Mouse (Mus musculus): ENCODE measurements at regions not wholly inside any gene's neighbourhood (a gene's known extent, or its start where the extent isn't known, plus 50 kb on each side); places are given as distances from the start of the nearest gene placed in this dataset.
A peak's percentile ranks its signal among the peaks of the same experiment; 100 is the strongest.
"Not testable (repeated sequence)": the region's sequence is repeated elsewhere in the genome, so short reads cannot be mapped to it uniquely, and the experiment has no call there.

- WGBS = 44% methylated on average over 10 of the region's 10 CpGs
- DNase-seq (ENCODE audit: low spot score) (no peak), ATAC-seq (ENCODE audit: low FRiP score) (no peak)
- peak; percentile 57 for TF ChIP-seq CTCF (IDR thresholded peaks at IDR 0.05)
- no peaks in the 10 kb centered on the region for H3K9me3 ChIP-seq (ENCODE audit: low read length)
- no peaks in the 10 kb centered on the region for H3K4me1 ChIP-seq (ENCODE audit: insufficient read depth, low read length)
- no peak overlapping the region for H3K9ac ChIP-seq (replicated peaks; ENCODE audit: low read length, poor library complexity, severe bottlenecking)
- H3K4me3 ChIP-seq (ENCODE audit: low read depth, low read length) = no peak overlapping the region
- no peaks in the 10 kb centered on the region for H3K36me3 ChIP-seq (ENCODE audit: insufficient read depth, low read length)
- H3K4me2 ChIP-seq (ENCODE audit: low read depth, low read length, poor library complexity, severe bottlenecking) = no peak overlapping the region
- no peak overlapping the region for H3K27ac ChIP-seq (ENCODE audit: low read depth, low read length)
- no peaks in the 10 kb centered on the region for H3K27me3 ChIP-seq (ENCODE audit: insufficient read depth, low read length)
These were observed 331.1 kb downstream of the Sfmbt2 start for GRCm38 (mm10) chr2:10701459-10701858.

- no peak for ATAC-seq (ENCODE audit: low FRiP score)
- TF ChIP-seq CTCF (IDR thresholded peaks at IDR 0.05) = no peak
- Histone ChIP-seq H3K27ac (ENCODE audit: low read depth, low read length) (no peak overlapping the region), H3K4me3 (ENCODE audit: low read depth, low read length) (no peak overlapping the region), H3K9me3 (ENCODE audit: low read length) (no peaks in the 10 kb centered on the region), H3K36me3 (ENCODE audit: insufficient read depth, low read length) (no peaks in the 10 kb centered on the region), H3K4me2 (ENCODE audit: low read depth, low read length, poor library complexity, severe bottlenecking) (no peak overlapping the region), H3K4me1 (ENCODE audit: insufficient read depth, low read length) (no peaks in the 10 kb centered on the region), H3K9ac (replicated peaks; ENCODE audit: low read length, poor library complexity, severe bottlenecking) (no peak overlapping the region), H3K27me3 (ENCODE audit: insufficient read depth, low read length) (no peaks in the 10 kb centered on the region)
- 74% methylated on average over 5 of the region's 5 CpGs for WGBS
- DNase-seq (ENCODE audit: low spot score) = no peak
These were observed 348.1 kb downstream of the Sfmbt2 start for GRCm38 (mm10) chr2:10718366-10718765.

DNA sequence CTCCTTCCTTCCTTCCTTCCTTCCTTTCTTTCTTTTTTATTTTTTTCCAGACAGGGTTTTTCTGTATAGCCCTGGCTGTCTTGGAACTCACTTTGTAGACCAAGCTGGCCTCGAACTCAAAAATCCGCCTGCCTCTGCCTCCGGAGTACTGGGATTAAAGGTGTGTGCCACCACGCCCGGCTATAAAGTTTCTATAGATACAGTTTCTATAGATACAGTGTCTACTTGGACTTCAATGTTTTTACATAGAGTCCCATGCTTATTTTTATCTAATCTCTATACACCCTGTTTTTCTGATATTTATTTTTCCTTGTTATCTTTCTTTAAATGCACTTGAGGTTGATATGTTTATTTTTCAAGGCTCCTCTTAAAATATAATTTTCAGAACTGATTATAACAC lies 364.0 kb downstream of the Sfmbt2 start:
- WGBS = 97% methylated on average over 5 of the region's 5 CpGs

GRCm38 (mm10) chr2:10736696-10737457 lies 366.6 kb downstream of the Sfmbt2 start:
- Histone ChIP-seq H3K9me3 (ENCODE audit: low read length) (no peaks in the 10 kb centered on the region), H3K4me1 (ENCODE audit: insufficient read depth, low read length) (0 out of 2 replicates have a peak, but pooled peaks cover 2% of the 10 kb centered on the region), H3K27me3 (ENCODE audit: insufficient read depth, low read length) (0 out of 2 replicates have a peak, but pooled peaks cover 5% of the 10 kb centered on the region), H3K4me2 (ENCODE audit: low read depth, low read length, poor library complexity, severe bottlenecking) (peak overlapping the region; percentile 46), H3K9ac (replicated peaks; ENCODE audit: low read length, poor library complexity, severe bottlenecking) (no peak overlapping the region), H3K4me3 (ENCODE audit: low read depth, low read length) (peak overlapping the region; percentile 7; the same call in 1 of the 2 replicates), H3K36me3 (ENCODE audit: insufficient read depth, low read length) (no peaks in the 10 kb centered on the region), H3K27ac (ENCODE audit: low read depth, low read length) (no peak overlapping the region; the same call in 1 of the 2 replicates)
- DNase-seq (ENCODE audit: low spot score) (peak; percentile 78), ATAC-seq (ENCODE audit: low FRiP score) (peak; percentile 85)
- no peak for TF ChIP-seq CTCF (IDR thresholded peaks at IDR 0.05)
- 10% methylated on average over 13 of the region's 13 CpGs for WGBS

More for the DNA sequence above, 364.0 kb downstream of the Sfmbt2 start:
- not testable (repeated sequence) for H3K9me3 ChIP-seq (ENCODE audit: low read length); H3K4me2 ChIP-seq (ENCODE audit: low read depth, low read length, poor library complexity, severe bottlenecking); H3K4me3 ChIP-seq (ENCODE audit: low read depth, low read length); H3K27ac ChIP-seq (ENCODE audit: low read depth, low read length); H3K27me3 ChIP-seq (ENCODE audit: insufficient read depth, low read length); H3K9ac ChIP-seq (replicated peaks; ENCODE audit: low read length, poor library complexity, severe bottlenecking); DNase-seq (ENCODE audit: low spot score); H3K4me1 ChIP-seq (ENCODE audit: insufficient read depth, low read length); ATAC-seq (ENCODE audit: low FRiP score); H3K36me3 ChIP-seq (ENCODE audit: insufficient read depth, low read length)

DNA sequence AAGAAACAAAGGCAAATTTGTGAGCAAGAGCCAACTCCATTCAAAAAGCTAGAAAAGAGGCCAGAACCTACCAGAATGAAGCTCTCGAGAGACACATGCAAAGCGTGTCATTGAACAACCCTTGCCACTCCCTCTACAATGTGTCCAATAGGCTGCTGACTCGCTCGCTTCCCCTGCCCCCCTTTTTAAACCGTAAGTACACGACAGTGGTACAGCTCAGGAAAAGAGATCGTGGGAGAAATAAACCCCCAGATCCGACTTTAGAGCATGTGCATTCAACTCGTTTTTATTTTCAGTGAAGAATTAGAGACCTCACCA lies 367.1 kb downstream of the Sfmbt2 start:
- H3K4me3 ChIP-seq (ENCODE audit: low read depth, low read length) = peak overlapping the region; percentile 7; the same call in 1 of the 2 replicates
- 0 out of 2 replicates have a peak, but pooled peaks cover 2% of the 10 kb centered on the region for H3K4me1 ChIP-seq (ENCODE audit: insufficient read depth, low read length)
- ATAC-seq (ENCODE audit: low FRiP score) = peak; percentile 88
- H3K36me3 ChIP-seq (ENCODE audit: insufficient read depth, low read length) = no peaks in the 10 kb centered on the region
- no peak overlapping the region for H3K9ac ChIP-seq (replicated peaks; ENCODE audit: low read length, poor library complexity, severe bottlenecking)
- no peak for TF ChIP-seq CTCF (IDR thresholded peaks at IDR 0.05)
- H3K27ac ChIP-seq (ENCODE audit: low read depth, low read length) = no peak overlapping the region
- no peaks in the 10 kb centered on the region for H3K9me3 ChIP-seq (ENCODE audit: low read length)
- 0 out of 2 replicates have a peak, but pooled peaks cover 5% of the 10 kb centered on the region for H3K27me3 ChIP-seq (ENCODE audit: insufficient read depth, low read length)
- peak; percentile 83 for DNase-seq (ENCODE audit: low spot score)
- 13% methylated on average over 9 of the region's 9 CpGs for WGBS
- peak overlapping the region; percentile 46 for H3K4me2 ChIP-seq (ENCODE audit: low read depth, low read length, poor library complexity, severe bottlenecking)

DNA sequence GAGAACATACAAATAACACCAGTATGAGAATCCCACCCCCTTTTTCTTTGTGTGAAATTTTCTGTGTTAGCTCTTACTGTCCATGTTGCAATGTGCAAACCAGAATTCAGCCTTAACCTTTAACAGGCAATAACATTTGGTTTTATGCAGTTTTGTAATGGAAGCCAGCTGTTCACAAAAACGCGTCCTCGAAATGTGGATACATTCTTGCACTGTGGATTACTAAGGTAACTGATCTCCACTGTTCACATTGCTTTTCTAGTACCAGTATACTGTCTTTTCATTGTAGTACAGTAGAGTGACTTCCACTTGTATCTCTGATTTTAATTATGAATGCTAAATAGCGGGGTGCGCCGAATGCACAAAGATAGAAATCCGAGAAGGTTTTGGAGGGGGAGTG lies 374.8 kb downstream of the Sfmbt2 start:
- Histone ChIP-seq H3K9me3 (ENCODE audit: low read length) (no peaks in the 10 kb centered on the region), H3K4me2 (ENCODE audit: low read depth, low read length, poor library complexity, severe bottlenecking) (no peak overlapping the region), H3K36me3 (ENCODE audit: insufficient read depth, low read length) (no peaks in the 10 kb centered on the region), H3K27me3 (ENCODE audit: insufficient read depth, low read length) (no peaks in the 10 kb centered on the region), H3K4me1 (ENCODE audit: insufficient read depth, low read length) (no peaks in the 10 kb centered on the region), H3K4me3 (ENCODE audit: low read depth, low read length) (no peak overlapping the region), H3K9ac (replicated peaks; ENCODE audit: low read length, poor library complexity, severe bottlenecking) (no peak overlapping the region), H3K27ac (ENCODE audit: low read depth, low read length) (no peak overlapping the region)
- no peak for ATAC-seq (ENCODE audit: low FRiP score)
- 94% methylated on average over 7 of the region's 7 CpGs for WGBS
- no peak for TF ChIP-seq CTCF (IDR thresholded peaks at IDR 0.05)
- no peak for DNase-seq (ENCODE audit: low spot score)

Measured in midbrain, postnatal 0 days (tissue).